Mouse (Mus musculus): Measurements from ENCODE around the gene Lnx2.

DNA sequence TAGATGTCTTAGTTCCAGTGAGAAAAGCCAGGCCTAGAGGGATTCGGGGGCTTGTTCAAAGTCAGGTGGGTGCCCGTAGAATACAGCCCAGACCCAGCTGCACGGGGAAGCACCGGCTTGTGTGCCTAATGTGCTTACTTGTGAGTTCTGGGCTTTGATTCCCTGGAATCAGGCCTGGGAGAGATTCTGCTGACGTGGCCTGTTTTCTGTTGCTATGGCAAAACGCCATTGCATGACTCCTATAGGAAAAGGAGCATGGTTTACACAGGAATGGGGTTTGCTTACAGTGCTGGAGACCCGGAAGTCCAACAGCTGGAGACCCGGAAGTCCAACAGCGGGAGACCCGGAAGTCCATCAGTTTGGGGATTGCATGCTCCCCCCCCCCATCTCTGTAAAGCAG lies 88.8 kb downstream of the Lnx2 start:
- TF ChIP-seq POLR2A (IDR thresholded peaks at IDR 0.05; ENCODE audit: control insufficient read depth, low read depth, low read length) (no peak), CTCF (IDR thresholded peaks at IDR 0.05; ENCODE audit: control insufficient read depth, insufficient read depth, insufficient replicate concordance, low read depth, low read length) (no peak)

Measured in testis, adult 2 months (tissue).